ENCODE assay signal across 8 mouse cellular contexts in the genomic region with DNA sequence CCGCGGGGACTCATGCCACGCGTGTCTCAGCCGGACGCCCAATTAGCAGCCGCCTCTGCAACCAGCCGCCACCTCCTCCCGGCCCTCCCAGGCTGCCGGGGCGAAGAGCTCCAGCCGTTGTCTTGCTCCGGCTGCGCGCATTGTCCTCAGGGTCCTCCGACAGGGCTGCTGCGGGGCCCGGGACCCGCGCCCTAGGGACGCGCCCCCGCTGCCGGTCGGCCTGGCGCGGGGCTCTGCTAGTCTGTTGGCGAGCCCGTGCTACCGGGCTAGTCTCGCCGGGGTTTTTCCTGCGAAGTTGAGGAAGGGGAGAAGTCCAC. TPM values are rescaled to one million over a fixed set of nuclear protein-coding genes. Genes with fewer than 3 reads are reported as not detected.
DNase-seq lines count a peak whose midpoint lies in the region; ATAC-seq and TF ChIP-seq lines count a peak whose summit lies in the region.

No protein-coding gene starts in this region.

- no peaks in the 10 kb centered on the region for H3K9me3 ChIP-seq in hindbrain, embryonic 12.5 days (replicated peaks)
- H3K9me3 ChIP-seq in midbrain, embryonic 11.5 days (ENCODE audit: control insufficient read depth, low read length), result no peaks in the 10 kb centered on the region

- no peak for TF ChIP-seq POLR2A in kidney, adult 2 months (IDR thresholded peaks at IDR 0.05; ENCODE audit: low read depth, low read length)

- peak overlapping the region; percentile 74 for H3K4me3 ChIP-seq in kidney, adult 2 months (ENCODE audit: insufficient read depth, low read depth, low read length)
- H3K4me3 ChIP-seq in hindbrain, embryonic 12.5 days, result peak overlapping the region; percentile 91
- H3K4me3 ChIP-seq in midbrain, embryonic 11.5 days (ENCODE audit: low read depth, low read length), result peak overlapping the region; percentile 82

- H3K27ac ChIP-seq in kidney, adult 2 months (ENCODE audit: insufficient read depth, low read depth, low read length), result no peak overlapping the region
- peak overlapping the region; percentile 91 for H3K27ac ChIP-seq in hindbrain, embryonic 12.5 days
- H3K27ac ChIP-seq in midbrain, embryonic 11.5 days (ENCODE audit: low read depth, low read length), result peak overlapping the region; percentile 76

- H3K4me1 ChIP-seq in kidney, adult 2 months (ENCODE audit: control insufficient read depth, insufficient read depth, low read length), result no peaks in the 10 kb centered on the region
- peaks cover 26% of the 10 kb centered on the region for H3K4me1 ChIP-seq in hindbrain, embryonic 12.5 days
- H3K4me1 ChIP-seq in midbrain, embryonic 11.5 days (ENCODE audit: control insufficient read depth, insufficient read depth, low read length), result peaks cover 8% of the 10 kb centered on the region; the same call in 1 of the 2 replicates

- peak overlapping the region; percentile 90 for H3K4me2 ChIP-seq in hindbrain, embryonic 12.5 days (replicated peaks)
- peak overlapping the region; percentile 72 for H3K4me2 ChIP-seq in midbrain, embryonic 11.5 days

- H3K36me3 ChIP-seq in kidney, adult 2 months (ENCODE audit: control insufficient read depth, insufficient read depth, low read length), result no peaks in the 10 kb centered on the region
- H3K36me3 ChIP-seq in hindbrain, embryonic 12.5 days, result no peaks in the 10 kb centered on the region
- no peaks in the 10 kb centered on the region for H3K36me3 ChIP-seq in midbrain, embryonic 11.5 days (ENCODE audit: control insufficient read depth, insufficient read depth, low read length)

- no peak for DNase-seq in kidney, adult 2 months
- no peak for DNase-seq in kidney, postnatal 14 days
- DNase-seq in midbrain, embryonic 11.5 days (ENCODE audit: low spot score, missing footprints), result no peak
- no peak for DNase-seq in adrenal gland, postnatal 36 days
- no peak for DNase-seq in spleen, postnatal 36 days (ENCODE audit: low spot score in 2 of 2)
- DNase-seq in spleen, adult 18-20 months, result no peak

- H3K9ac ChIP-seq in hindbrain, embryonic 12.5 days, result peak overlapping the region; percentile 89
- H3K9ac ChIP-seq in midbrain, embryonic 11.5 days (ENCODE audit: low read length), result peak overlapping the region; percentile 92

- WGBS in kidney, adult 2 months, result under 1% methylated on average over 32 of the region's 33 CpGs
- under 1% methylated on average over 33 of the region's 33 CpGs for WGBS in hindbrain, embryonic 12.5 days
- under 1% methylated on average over 31 of the region's 33 CpGs for WGBS in midbrain, embryonic 11.5 days

- no peak for TF ChIP-seq CTCF in kidney, adult 2 months (conservative IDR thresholded peaks at IDR 0.05; ENCODE audit: insufficient read depth, insufficient read length, low read depth, low read length)

- no peaks in the 10 kb centered on the region for H3K27me3 ChIP-seq in kidney, adult 2 months (replicated peaks; ENCODE audit: control insufficient read depth, insufficient read depth, low read length)
- H3K27me3 ChIP-seq in hindbrain, embryonic 12.5 days, result no peaks in the 10 kb centered on the region
- no peaks in the 10 kb centered on the region for H3K27me3 ChIP-seq in midbrain, embryonic 11.5 days (ENCODE audit: control insufficient read depth, insufficient read depth, low read length)

- ATAC-seq in activated CD4-positive, CD25-positive, alpha-beta regulatory T cell, adult 4 months, result peak; percentile 2
- peak; percentile 60 for ATAC-seq in hindbrain, embryonic 12.5 days (ENCODE audit: low FRiP score)
- peak; percentile 63 for ATAC-seq in midbrain, embryonic 11.5 days (ENCODE audit: low FRiP score)

RNA-seq across cellular contexts. Expression of a gene that starts 1.1 kb away (rescaled TPM):
- 0.05 and 0.09 TPM in 2 replicates for polyA plus RNA-seq in kidney, adult 2 months (2012; rRNA removed)
- polyA plus RNA-seq in activated CD4-positive, CD25-positive, alpha-beta regulatory T cell, adult 4 months (2017; shearing (Covaris generic)), result not detected
- not detected in 2 replicates for polyA plus RNA-seq in hindbrain, embryonic 12.5 days (2016; fragmentation: Nextera tagmentation; extraction: Ambion mirVana)
- not detected in 2 replicates for polyA plus RNA-seq in midbrain, embryonic 11.5 days (2014; fragmentation: Nextera tagmentation; extraction: Ambion mirVana)
- total RNA-seq in adrenal gland, postnatal 36 days (2021), result under 1 TPM; 0.10 TPM

RNA-seq across cellular contexts. Expression of a gene that starts 3.2 kb away (rescaled TPM):
- 1.5 and 1.7 TPM in 2 replicates for polyA plus RNA-seq in kidney, adult 2 months (2012; rRNA removed)
- polyA plus RNA-seq in activated CD4-positive, CD25-positive, alpha-beta regulatory T cell, adult 4 months (2017; shearing (Covaris generic)), result 10 to 100 TPM; 15.2 to 18.1 TPM
- 15.4 and 17.8 TPM in 2 replicates for polyA plus RNA-seq in hindbrain, embryonic 12.5 days (2016; fragmentation: Nextera tagmentation; extraction: Ambion mirVana)
- 12.7 and 12.8 TPM in 2 replicates for polyA plus RNA-seq in midbrain, embryonic 11.5 days (2014; fragmentation: Nextera tagmentation; extraction: Ambion mirVana)
- 1 to 10 TPM; 4.4 to 5.4 TPM for total RNA-seq in adrenal gland, postnatal 36 days (2021)

Comparison
In these comparisons a context has a peak if more than half of its experiments do, and no peak if none do; other contexts are left out.
1. ATAC-seq: peak in every context shown above with its lines; median percentile 63 in midbrain, embryonic 11.5 days; 60 in hindbrain, embryonic 12.5 days; 2 in activated CD4-positive, CD25-positive, alpha-beta regulatory T cell, adult 4 months.